Mouse (Mus musculus) gastrocnemius, adult 2 months (tissue): ENCODE measurements around the gene Pjvk. TPM values are rescaled to one million over a fixed set of nuclear protein-coding genes. Genes with fewer than 3 reads are reported as not detected.
"Not testable (repeated sequence)": the region's sequence is repeated elsewhere in the genome, so short reads cannot be mapped to it uniquely, and the experiment has no call there.

Experiments used
- DNase-seq: peaks from one replicate; pipeline ENCODE4 v3.0.0; 2022
- H3K27ac ChIP-seq: fragments of 200-600 bp; 2 replicates; pipeline ENCODE4 v1.8.1; 2022; ENCODE audit warnings: mild to moderate bottlenecking
- H3K4me3 ChIP-seq: fragments of 200-600 bp; 2 replicates; pipeline ENCODE4 v1.8.1; 2022; ENCODE audit warnings: mild to moderate bottlenecking, moderate library complexity
- CTCF ChIP-seq: fragments of 200-600 bp; IDR thresholded peaks from 2 replicates; pipeline ENCODE4 v1.8.1; 2022; ENCODE audit warnings: antibody characterized with exemption, mild to moderate bottlenecking, moderate library complexity
- intact Hi-C: fragments of 180-260 bp; cut with DNase I; formaldehyde crosslinking; loops from one replicate; pipeline ENCODE4 v1.15.1; 2025
- long read RNA-seq, 2 experiments: library from polyadenylated mRNA; stranded (forward); transcript quantifications; one replicate each; pipeline ENCODE4 v2.0.0; 2021
- total RNA-seq, 2 experiments: library from RNA; stranded (reverse); gene quantifications; 2 replicates each; pipeline ENCODE4 v1.2.3; 2021

The Pjvk gene
- not detected for total RNA-seq
- long read RNA-seq, experiment 1: 0 reads
- long read RNA-seq, experiment 2: 0 reads

DNA sequence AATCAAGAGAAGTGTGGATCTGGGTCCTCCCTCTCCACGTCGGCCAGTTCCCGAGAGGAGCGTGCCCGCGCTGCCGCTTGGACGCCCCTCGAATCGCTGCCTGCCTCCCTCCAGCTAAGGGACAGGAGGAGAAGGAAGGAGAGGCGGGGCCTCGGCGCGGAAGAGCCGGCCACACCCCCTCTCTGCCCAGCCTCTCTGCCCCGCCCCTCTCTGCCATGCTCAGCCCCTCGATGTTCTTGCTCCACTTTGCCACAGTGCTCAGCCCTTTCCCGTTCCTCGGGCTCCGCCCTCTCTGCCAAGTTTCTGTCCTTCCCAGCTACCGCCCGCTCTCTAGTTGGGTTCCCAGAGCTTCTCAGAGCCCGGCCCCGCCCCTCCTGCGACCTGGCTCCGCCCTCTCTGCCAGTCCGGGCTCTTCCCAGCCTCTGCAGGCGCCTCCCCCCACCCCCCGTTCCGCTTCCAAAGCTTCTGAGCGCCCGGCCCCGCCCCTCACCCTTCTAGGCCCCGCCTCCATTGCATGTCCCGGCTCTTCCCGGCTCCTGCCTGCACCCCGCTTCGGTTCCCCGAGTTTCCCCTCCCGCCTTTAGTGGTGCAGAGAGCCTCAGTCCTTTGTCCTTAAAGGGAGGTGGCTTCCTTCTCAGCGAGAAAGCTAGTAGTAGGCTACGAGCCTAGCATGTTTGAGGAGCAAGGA, at the start of gene Pjvk, which contains the start of gene Prkra:
TSS of gene Pjvk (plus strand) at position 594 of the 688 bp plus-strand sequence.
TSS of gene Prkra (minus strand) at position 133 of the 688 bp plus-strand sequence.
- peak; percentile 97 for DNase-seq
- Histone ChIP-seq H3K4me3 (peak within 1 kb of the TSS; percentile 85), H3K27ac (peak within 1 kb of the TSS; percentile 84)
- no peak for TF ChIP-seq CTCF
- intact Hi-C loops: loop anchor here (1.0 kb wide), 1 partner anchor 27 kb away; the partner anchor contains the start of gene Plekha3

- TF ChIP-seq CTCF: peak; percentile 50
Measured at GRCm38 (mm10) chr2:76599214-76599613, 49.1 kb upstream of the Pjvk start.

GRCm38 (mm10) chr2:76602256-76602655, 46.0 kb upstream of the Pjvk start:
- TF ChIP-seq CTCF: no peak
- DNase-seq: no peak
- no peak overlapping the region for H3K4me3 ChIP-seq
- intact Hi-C loops: no loop called here
- H3K27ac ChIP-seq: no peak overlapping the region

More at GRCm38 (mm10) chr2:76599214-76599613, 49.1 kb upstream of the Pjvk start:
- no peak for DNase-seq
- intact Hi-C loops: no loop called here
- no peak overlapping the region for H3K4me3 ChIP-seq
- H3K27ac ChIP-seq: no peak overlapping the region

DNA sequence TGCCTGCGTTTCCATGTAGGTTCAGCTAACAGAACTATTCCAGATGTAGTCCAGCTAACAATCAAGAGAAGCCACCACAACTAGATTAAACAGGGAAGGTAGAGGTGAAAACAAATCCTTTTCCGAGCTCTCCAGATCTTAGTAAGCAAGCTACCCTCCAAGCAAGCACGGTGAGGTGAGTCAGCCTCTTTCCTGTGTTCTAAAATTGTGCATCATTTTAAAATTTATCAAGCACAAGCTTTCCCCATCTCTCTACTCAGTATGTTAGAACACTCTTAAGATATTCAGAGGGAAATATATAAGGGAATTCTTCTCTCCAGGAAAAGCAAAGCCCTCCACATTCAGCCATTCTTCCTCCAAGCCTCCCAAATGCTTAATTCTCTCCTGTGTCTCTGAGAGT, 41.6 kb upstream of the Pjvk start:
- DNase-seq: no peak
- TF ChIP-seq CTCF: no peak
- no peak overlapping the region for H3K27ac ChIP-seq
- H3K4me3 ChIP-seq: no peak overlapping the region
- intact Hi-C loops: no loop called here

DNA sequence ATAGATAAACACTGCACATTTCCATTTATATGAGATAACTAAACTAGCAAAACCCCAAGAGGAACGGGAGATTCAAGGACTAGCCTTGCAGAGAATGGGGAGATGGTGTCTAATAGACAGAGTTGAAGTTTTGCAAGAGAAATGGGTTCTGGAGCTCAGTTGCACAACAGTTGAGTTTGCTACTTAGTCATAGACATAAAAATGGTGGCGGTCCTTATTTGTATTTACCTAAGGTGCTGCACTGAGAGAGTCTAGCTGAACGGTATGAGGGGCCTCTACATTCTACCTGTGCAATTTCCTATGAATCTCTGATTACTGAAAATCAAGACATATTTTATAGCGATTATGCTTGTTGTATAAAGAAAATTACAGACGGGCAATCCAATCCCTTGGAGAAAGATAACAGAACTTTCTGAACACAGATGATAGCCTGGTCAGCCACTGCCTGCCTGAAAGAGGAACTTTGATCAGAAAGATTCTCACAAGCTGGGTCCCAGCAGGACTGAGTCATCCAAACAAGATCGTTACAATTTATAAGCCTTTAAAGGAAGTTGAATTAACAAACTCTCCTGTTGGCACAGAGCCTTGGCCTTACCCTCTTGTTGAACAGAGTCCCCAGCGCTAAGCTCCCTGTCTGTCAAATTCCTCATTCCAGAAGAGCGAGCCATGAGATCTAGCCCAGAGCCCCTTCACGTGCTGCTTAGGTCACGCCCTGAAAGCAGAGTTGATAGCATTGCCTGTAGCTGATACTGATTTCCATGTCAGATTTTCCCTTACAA, 37.8 kb upstream of the Pjvk start:
- Histone ChIP-seq H3K27ac (no peak overlapping the region), H3K4me3 (no peak overlapping the region)
- no peak for TF ChIP-seq CTCF
- no peak for DNase-seq
- intact Hi-C loops: no loop called here

- no peak overlapping the region for H3K4me3 ChIP-seq
- no peak overlapping the region for H3K27ac ChIP-seq
- intact Hi-C loops: no loop called here
- TF ChIP-seq CTCF: no peak
- no peak for DNase-seq
Measured at GRCm38 (mm10) chr2:76611996-76612395, 36.3 kb upstream of the Pjvk start.

DNA sequence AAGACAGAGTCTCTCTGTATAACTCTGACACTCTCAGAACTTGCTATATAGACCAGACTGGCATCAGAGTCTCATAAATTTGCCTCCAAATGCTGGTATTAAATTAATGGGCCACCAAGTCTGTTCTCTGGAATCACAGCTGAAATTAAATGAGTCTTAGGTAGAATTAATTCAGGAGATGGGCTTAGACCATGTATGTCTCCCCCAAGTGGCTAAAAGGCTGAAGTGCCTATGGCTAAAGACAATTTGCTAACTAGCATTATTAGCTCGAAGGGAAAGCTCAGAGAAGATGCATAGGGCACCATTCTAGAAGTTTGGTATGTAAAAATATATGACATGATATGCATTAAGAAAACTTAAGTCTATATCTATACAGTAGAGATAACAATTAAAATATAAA, 30.2 kb upstream of the Pjvk start:
- peak; percentile 80 for TF ChIP-seq CTCF
- intact Hi-C loops: loop anchor here (1.0 kb wide), 1 partner anchor 249 kb away; the partner anchor contains the start of gene Rbm45
- Histone ChIP-seq H3K27ac (no peak overlapping the region), H3K4me3 (no peak overlapping the region)
- no peak for DNase-seq

DNA sequence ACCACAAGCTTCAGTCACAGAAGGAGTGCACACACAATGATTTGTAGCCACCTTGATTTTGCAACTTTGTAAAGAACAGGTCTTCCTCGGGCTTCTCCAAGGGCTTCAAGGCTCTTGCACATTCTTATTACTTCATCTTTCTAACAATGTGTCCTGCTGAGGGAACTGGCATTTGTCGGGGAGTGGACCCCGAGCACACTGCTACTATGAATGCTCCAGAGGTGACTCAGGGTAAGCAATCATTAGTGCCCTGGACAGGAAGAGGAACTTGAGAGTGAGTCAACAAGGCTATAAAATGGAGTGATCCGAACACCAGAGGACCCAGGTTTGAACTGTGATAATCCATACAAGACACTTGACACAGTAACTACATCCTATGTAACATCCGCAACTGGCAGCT, 28.1 kb upstream of the Pjvk start:
- intact Hi-C loops: no loop called here
- TF ChIP-seq CTCF: no peak
- no peak overlapping the region for H3K27ac ChIP-seq
- no peak overlapping the region for H3K4me3 ChIP-seq
- DNase-seq: no peak

GRCm38 (mm10) chr2:76621724-76622123, 26.6 kb upstream of the Pjvk start:
- no peak for DNase-seq
- Histone ChIP-seq H3K4me3 (no peak overlapping the region), H3K27ac (no peak overlapping the region)
- intact Hi-C loops: no loop called here
- TF ChIP-seq CTCF: no peak

DNA sequence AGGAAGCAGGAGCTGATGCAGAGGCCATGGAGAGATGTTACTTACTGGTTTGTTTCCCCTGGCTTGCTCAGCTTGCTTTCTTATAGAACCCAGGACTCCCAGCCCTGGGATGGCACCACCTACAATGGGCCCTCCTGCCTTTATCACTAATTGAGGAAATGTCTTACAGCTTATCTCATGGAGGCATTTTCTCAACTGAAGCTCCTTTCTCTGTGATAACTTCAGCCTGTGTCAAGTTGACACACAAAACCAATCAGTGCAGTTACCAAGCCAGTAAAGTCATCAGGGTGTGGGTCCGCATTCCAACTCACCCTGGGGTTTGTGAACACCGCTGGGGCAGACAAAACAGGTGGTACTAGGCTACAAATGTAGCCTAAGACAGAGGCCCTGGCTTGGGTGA, 26.0 kb upstream of the Pjvk start:
- H3K4me3 ChIP-seq, intact Hi-C loops, DNase-seq, H3K27ac ChIP-seq: not testable (repeated sequence)

- no peak for TF ChIP-seq CTCF
Measured at GRCm38 (mm10) chr2:76630293-76630692, 18.0 kb upstream of the Pjvk start.

GRCm38 (mm10) chr2:76631600-76631999, 16.7 kb upstream of the Pjvk start:
- no peak for TF ChIP-seq CTCF
- intact Hi-C loops: no loop called here
- Histone ChIP-seq H3K27ac (no peak overlapping the region), H3K4me3 (no peak overlapping the region)
- DNase-seq: no peak

More at GRCm38 (mm10) chr2:76630293-76630692, 18.0 kb upstream of the Pjvk start:
- Histone ChIP-seq H3K27ac (no peak overlapping the region), H3K4me3 (no peak overlapping the region)
- no peak for DNase-seq
- intact Hi-C loops: no loop called here

DNA sequence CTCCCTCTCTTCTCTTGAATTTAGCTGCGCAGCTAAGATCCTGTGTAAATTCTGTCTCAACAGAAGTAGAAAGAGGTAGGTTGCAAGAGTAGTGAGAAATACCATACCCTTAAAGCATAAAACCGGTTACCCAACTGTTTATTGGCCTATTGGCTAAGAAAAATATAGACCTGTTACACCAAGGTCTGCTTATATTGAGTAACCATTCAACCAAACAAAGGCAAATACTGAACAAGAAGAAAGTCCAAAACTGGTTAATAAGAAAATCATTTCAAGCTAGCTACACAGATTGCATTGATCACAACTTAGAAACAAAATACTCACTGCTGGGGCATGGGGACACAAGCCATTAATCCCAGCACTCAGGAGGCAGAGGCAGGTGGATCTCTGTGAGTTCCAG, 8.6 kb upstream of the Pjvk start:
- intact Hi-C loops: no loop called here
- no peak overlapping the region for H3K27ac ChIP-seq
- H3K4me3 ChIP-seq: no peak overlapping the region
- DNase-seq: no peak
- no peak for TF ChIP-seq CTCF
